Mouse (Mus musculus): ENCODE data around the gene Cmtm7. TPM values are rescaled to one million over a fixed set of nuclear protein-coding genes. Genes with fewer than 3 reads are reported as not detected.

The Cmtm7 gene
- polyA plus RNA-seq, 2 experiments: 36.7 to 49.5 TPM

- no peak overlapping the region for H3K4me3 ChIP-seq (ENCODE audit: insufficient read depth in 1 of 2, low read depth in 2 of 2, low read length in 2 of 2)
- no peak overlapping the region for H3K9ac ChIP-seq (replicated peaks)
- 26% methylated on average over 4 of the region's 4 CpGs for WGBS (ENCODE audit: insufficient replicate concordance)
- no peak overlapping the region for H3K27ac ChIP-seq
- H3K36me3 ChIP-seq (replicated peaks; ENCODE audit: control insufficient read depth, insufficient read depth, low read depth): peaks cover 3% of the 10 kb centered on the region
- ATAC-seq (ENCODE audit: insufficient read depth) (no peak), DNase-seq (ENCODE audit: low read depth in 3 of 3, low spot score in 3 of 3) (no peak)
- H3K4me1 ChIP-seq (replicated peaks; ENCODE audit: control insufficient read depth in 2 of 2, insufficient read depth in 2 of 2, low read length in 1 of 2): peaks cover 0 to 6% of the 10 kb centered on the region in 2 experiments; a peak in 1 of 4 replicates
- no peaks in the 10 kb centered on the region for H3K27me3 ChIP-seq (ENCODE audit: control insufficient read depth, insufficient read depth, low read length)
- H3K4me2 ChIP-seq (ENCODE audit: low read depth): no peak overlapping the region
- TF ChIP-seq EP300 (IDR thresholded peaks at IDR 0.05; ENCODE audit: low read depth) (no peak), CTCF (IDR thresholded peaks at IDR 0.05; ENCODE audit: low read depth) (no peak)
- H3K9me3 ChIP-seq (ENCODE audit: control insufficient read depth, low read length): no peaks in the 10 kb centered on the region
Measured at GRCm38 (mm10) chr9:114745654-114746053, 36.0 kb downstream of the Cmtm7 start.

DNA sequence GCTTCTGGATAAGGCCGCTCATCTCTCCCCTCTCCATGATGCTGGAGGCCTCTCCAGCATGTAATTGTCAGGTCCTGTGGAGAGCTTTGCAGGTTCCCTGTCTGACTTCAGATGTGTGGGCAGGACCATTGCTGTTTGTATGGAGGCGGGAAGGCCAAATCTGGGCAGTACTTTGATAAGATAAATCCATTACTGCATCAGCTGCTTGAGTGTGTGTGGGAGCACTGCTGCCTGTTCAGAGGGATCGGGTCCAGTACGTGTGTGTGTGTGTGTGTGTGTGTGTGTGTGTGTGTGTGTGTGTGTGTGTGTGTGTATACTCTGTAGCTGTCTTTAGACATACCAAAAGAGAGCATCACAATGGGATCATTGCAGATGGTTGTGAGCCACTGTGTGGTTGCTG is 36.5 kb downstream of the Cmtm7 start:
- peaks cover 3% of the 10 kb centered on the region for H3K36me3 ChIP-seq (replicated peaks; ENCODE audit: control insufficient read depth, insufficient read depth, low read depth)
- peaks cover 0 to 6% of the 10 kb centered on the region in 2 experiments; a peak in 1 of 4 replicates for H3K4me1 ChIP-seq (replicated peaks; ENCODE audit: control insufficient read depth in 2 of 2, insufficient read depth in 2 of 2, low read length in 1 of 2)
- DNase-seq (ENCODE audit: low read depth in 3 of 3, low spot score in 3 of 3) (no peak), ATAC-seq (ENCODE audit: insufficient read depth) (no peak)
- no peak overlapping the region for H3K27ac ChIP-seq
- H3K4me3 ChIP-seq (ENCODE audit: insufficient read depth in 1 of 2, low read depth in 2 of 2, low read length in 2 of 2): no peak overlapping the region
- WGBS (ENCODE audit: insufficient replicate concordance): 54% methylated on average over 4 of the region's 4 CpGs
- no peak overlapping the region for H3K9ac ChIP-seq (replicated peaks)
- no peaks in the 10 kb centered on the region for H3K27me3 ChIP-seq (ENCODE audit: control insufficient read depth, insufficient read depth, low read length)
- TF ChIP-seq EP300 (IDR thresholded peaks at IDR 0.05; ENCODE audit: low read depth) (no peak), CTCF (IDR thresholded peaks at IDR 0.05; ENCODE audit: low read depth) (no peak)
- H3K9me3 ChIP-seq (ENCODE audit: control insufficient read depth, low read length): no peaks in the 10 kb centered on the region
- no peak overlapping the region for H3K4me2 ChIP-seq (ENCODE audit: low read depth)

DNA sequence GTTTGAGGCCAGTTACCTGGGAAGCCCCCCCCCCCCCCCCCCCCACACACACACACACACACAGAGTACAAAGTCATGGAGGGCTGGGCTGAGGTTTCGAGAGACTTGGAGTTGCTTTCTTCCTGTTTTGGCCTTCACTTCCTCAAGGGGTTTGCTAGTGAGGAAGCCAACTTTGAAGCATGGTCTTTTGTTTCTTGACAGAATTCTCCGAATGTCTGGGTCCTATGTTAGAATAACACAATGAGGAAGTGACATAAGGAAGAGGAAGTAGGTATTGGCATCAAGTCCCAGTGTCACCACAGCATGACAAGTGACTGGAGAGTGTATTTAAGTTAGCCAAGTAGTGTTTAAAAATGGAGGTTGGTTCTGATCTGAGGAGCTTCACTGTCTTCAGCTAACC is 38.9 kb downstream of the Cmtm7 start:
- Histone ChIP-seq H3K36me3 (replicated peaks; ENCODE audit: control insufficient read depth, insufficient read depth, low read depth) (peaks cover 3% of the 10 kb centered on the region), H3K9me3 (ENCODE audit: control insufficient read depth, low read length) (no peaks in the 10 kb centered on the region), H3K4me3 (ENCODE audit: insufficient read depth in 1 of 2, low read depth in 2 of 2, low read length in 2 of 2) (no peak overlapping the region), H3K9ac (replicated peaks) (no peak overlapping the region), H3K4me1 (replicated peaks; ENCODE audit: control insufficient read depth in 2 of 2, insufficient read depth in 2 of 2, low read length in 1 of 2) (peaks cover 0 to 6% of the 10 kb centered on the region in 2 experiments; a peak in 1 of 4 replicates), H3K4me2 (ENCODE audit: low read depth) (no peak overlapping the region), H3K27ac (no peak overlapping the region), H3K27me3 (ENCODE audit: control insufficient read depth, insufficient read depth, low read length) (no peaks in the 10 kb centered on the region)
- 33% methylated on average over 2 of the region's 2 CpGs for WGBS (ENCODE audit: insufficient replicate concordance)
- no peak for ATAC-seq (ENCODE audit: insufficient read depth)
- peak in 1 of 3 experiments; percentile 52 for DNase-seq (ENCODE audit: low read depth in 3 of 3, low spot score in 3 of 3)
- TF ChIP-seq EP300 (IDR thresholded peaks at IDR 0.05; ENCODE audit: low read depth) (no peak), CTCF (IDR thresholded peaks at IDR 0.05; ENCODE audit: low read depth) (no peak)

DNA sequence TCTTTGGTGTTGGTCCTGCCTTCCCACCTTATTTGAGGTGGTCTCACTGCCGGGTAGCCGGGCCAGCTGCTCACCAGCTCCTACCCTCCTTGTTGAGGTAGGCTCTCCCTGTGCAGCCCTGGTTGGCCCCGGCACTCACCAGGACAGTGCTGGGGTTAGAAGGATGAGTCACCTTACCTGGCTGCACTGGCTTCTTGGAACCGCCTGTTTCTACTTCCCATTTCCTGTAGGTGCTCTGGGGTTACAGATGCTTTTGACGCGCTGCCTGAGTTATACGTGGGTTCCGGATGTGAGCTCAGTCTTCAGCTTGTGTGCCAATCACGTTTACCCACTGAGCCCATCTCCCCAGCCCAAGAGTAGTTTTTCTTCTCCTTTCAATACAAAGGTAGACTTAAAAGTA is 41.3 kb downstream of the Cmtm7 start:
- ATAC-seq (ENCODE audit: insufficient read depth) (no peak), DNase-seq (ENCODE audit: low read depth in 3 of 3, low spot score in 3 of 3) (no peak)
- no peak for TF ChIP-seq CTCF (IDR thresholded peaks at IDR 0.05; ENCODE audit: low read depth)
- H3K4me1 ChIP-seq (replicated peaks; ENCODE audit: control insufficient read depth in 2 of 2, insufficient read depth in 2 of 2, low read length in 1 of 2): peaks cover 0 to 18% of the 10 kb centered on the region in 2 experiments; a peak in 2 of 4 replicates
- no peaks in the 10 kb centered on the region for H3K9me3 ChIP-seq (ENCODE audit: control insufficient read depth, low read length)
- no peaks in the 10 kb centered on the region for H3K27me3 ChIP-seq (ENCODE audit: control insufficient read depth, insufficient read depth, low read length)
- H3K4me3 ChIP-seq (ENCODE audit: insufficient read depth in 1 of 2, low read depth in 2 of 2, low read length in 2 of 2): no peak overlapping the region
- no peak overlapping the region for H3K4me2 ChIP-seq (ENCODE audit: low read depth)
- WGBS (ENCODE audit: insufficient replicate concordance): 78% methylated on average over 9 of the region's 9 CpGs
- no peak overlapping the region for H3K9ac ChIP-seq (replicated peaks)
- H3K27ac ChIP-seq: no peak overlapping the region
- H3K36me3 ChIP-seq (replicated peaks; ENCODE audit: control insufficient read depth, insufficient read depth, low read depth): no peaks in the 10 kb centered on the region; the same call in 1 of the 2 replicates

DNA sequence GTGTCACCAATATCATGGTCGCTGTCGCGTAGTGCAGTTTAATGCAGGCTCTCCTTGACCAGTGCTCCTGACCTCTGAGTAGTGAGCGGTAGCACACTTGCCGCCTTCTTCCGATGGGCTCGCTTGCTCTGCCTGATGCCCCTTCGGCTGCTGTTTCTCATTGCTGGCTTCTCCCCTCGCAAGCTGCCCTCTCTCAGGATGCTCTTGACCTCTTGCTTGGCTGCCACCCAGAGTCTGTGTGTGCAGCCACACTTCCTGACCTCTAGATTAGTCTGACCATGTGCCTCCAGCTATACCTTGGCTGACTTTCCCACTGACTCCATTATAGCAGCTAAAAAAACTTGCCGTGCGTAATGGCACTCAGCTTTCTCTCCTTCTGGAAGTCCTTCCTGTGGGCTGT is 45.2 kb downstream of the Cmtm7 start:
- ATAC-seq (ENCODE audit: insufficient read depth) (no peak), DNase-seq (ENCODE audit: low read depth in 3 of 3, low spot score in 3 of 3) (no peak)
- Histone ChIP-seq H3K27me3 (ENCODE audit: control insufficient read depth, insufficient read depth, low read length) (no peaks in the 10 kb centered on the region), H3K36me3 (replicated peaks; ENCODE audit: control insufficient read depth, insufficient read depth, low read depth) (no peaks in the 10 kb centered on the region; the same call in 1 of the 2 replicates), H3K9ac (replicated peaks) (no peak overlapping the region), H3K4me1 (replicated peaks; ENCODE audit: control insufficient read depth in 2 of 2, insufficient read depth in 2 of 2, low read length in 1 of 2) (peaks cover 22 to 31% of the 10 kb centered on the region in 2 experiments), H3K27ac (no peak overlapping the region), H3K9me3 (ENCODE audit: control insufficient read depth, low read length) (no peaks in the 10 kb centered on the region), H3K4me3 (ENCODE audit: insufficient read depth in 1 of 2, low read depth in 2 of 2, low read length in 2 of 2) (no peak overlapping the region), H3K4me2 (ENCODE audit: low read depth) (no peak overlapping the region)
- TF ChIP-seq CTCF (IDR thresholded peaks at IDR 0.05; ENCODE audit: low read depth) (no peak), EP300 (IDR thresholded peaks at IDR 0.05; ENCODE audit: low read depth) (no peak)
- 82% methylated on average over 11 of the region's 11 CpGs for WGBS (ENCODE audit: insufficient replicate concordance)

All from liver, embryonic 14.5 days (tissue).